Mouse (Mus musculus) lung, postnatal 0 days (tissue): ENCODE data around the gene Ifi211. TPM values are rescaled to one million over a fixed set of nuclear protein-coding genes. Genes with fewer than 3 reads are reported as not detected.
"Not testable (repeated sequence)": the region's sequence is repeated elsewhere in the genome, so short reads cannot be mapped to it uniquely, and the experiment has no call there.

Source experiments
- ATAC-seq: fragments of 200-750 bp; cut with Nextera tagmentation; 2 replicates; pipeline ENCODE4 v1.8.0; 2017; ENCODE audit warnings: moderate library complexity
- DNase-seq: peaks from one replicate; pipeline ENCODE4 v3.0.0-alpha.2; 2016; ENCODE audit warnings: low spot score
- H3K27ac ChIP-seq: fragments of 300-500 bp; sonication (generic); 2 replicates; pipeline ENCODE4 v1.5.1; 2014; ENCODE audit warnings: antibody characterized with exemption, mild to moderate bottlenecking, low read length, mixed read lengths
- H3K27me3 ChIP-seq: fragments of 300-500 bp; sonication (generic); replicated peaks from 2 replicates; pipeline ENCODE4 v1.6.1; 2014; ENCODE audit warnings: low read length, mixed read lengths; ENCODE audit not compliant: insufficient read depth
- H3K36me3 ChIP-seq: fragments of 300-500 bp; sonication (generic); 2 replicates; pipeline ENCODE4 v1.6.1; 2014; ENCODE audit warnings: low read length, mixed read lengths; ENCODE audit not compliant: insufficient read depth
- H3K4me1 ChIP-seq: fragments of 300-500 bp; sonication (generic); 2 replicates; pipeline ENCODE4 v1.6.1; 2014; ENCODE audit warnings: antibody characterized with exemption, low read depth, low read length, mixed read lengths; ENCODE audit not compliant: insufficient read depth
- H3K4me2 ChIP-seq: fragments of 300-500 bp; sonication (generic); replicated peaks from 2 replicates; pipeline ENCODE4 v1.6.1; 2014; ENCODE audit warnings: low read depth, mild to moderate bottlenecking, low read length, moderate library complexity, mixed read lengths
- H3K4me3 ChIP-seq: fragments of 300-500 bp; sonication (generic); 2 replicates; pipeline ENCODE4 v1.5.1; 2014; ENCODE audit warnings: low read depth, low read length
- H3K9ac ChIP-seq: fragments of 300-500 bp; sonication (generic); replicated peaks from 2 replicates; pipeline ENCODE4 v1.6.1; 2014; ENCODE audit warnings: low read depth, mild to moderate bottlenecking
- H3K9me3 ChIP-seq: fragments of 300-500 bp; sonication (generic); 2 replicates; pipeline ENCODE4 v1.6.1; 2016; ENCODE audit warnings: low read length, mixed read lengths
- WGBS: fragments of 180-500 bp; shearing (Covaris S2); extraction: QIAGEN DNeasy Blood & Tissue Kit; methylation state at CpG from one replicate; pipeline ENCODE4 v1.1.7; 2014; 5-methylcytosine and 5-hydroxymethylcytosine counted together
- polyA plus RNA-seq: library from polyadenylated mRNA; unstranded; fragments of >200 nt; fragmentation: Nextera tagmentation; extraction: Ambion mirVana; gene quantifications from 2 replicates; pipeline ENCODE4 v1.2.1, GENCODE M21; 2015

Gene Ifi211
- polyA plus RNA-seq, 1 experiment from 2014 or later, result 1.4 TPM

DNA sequence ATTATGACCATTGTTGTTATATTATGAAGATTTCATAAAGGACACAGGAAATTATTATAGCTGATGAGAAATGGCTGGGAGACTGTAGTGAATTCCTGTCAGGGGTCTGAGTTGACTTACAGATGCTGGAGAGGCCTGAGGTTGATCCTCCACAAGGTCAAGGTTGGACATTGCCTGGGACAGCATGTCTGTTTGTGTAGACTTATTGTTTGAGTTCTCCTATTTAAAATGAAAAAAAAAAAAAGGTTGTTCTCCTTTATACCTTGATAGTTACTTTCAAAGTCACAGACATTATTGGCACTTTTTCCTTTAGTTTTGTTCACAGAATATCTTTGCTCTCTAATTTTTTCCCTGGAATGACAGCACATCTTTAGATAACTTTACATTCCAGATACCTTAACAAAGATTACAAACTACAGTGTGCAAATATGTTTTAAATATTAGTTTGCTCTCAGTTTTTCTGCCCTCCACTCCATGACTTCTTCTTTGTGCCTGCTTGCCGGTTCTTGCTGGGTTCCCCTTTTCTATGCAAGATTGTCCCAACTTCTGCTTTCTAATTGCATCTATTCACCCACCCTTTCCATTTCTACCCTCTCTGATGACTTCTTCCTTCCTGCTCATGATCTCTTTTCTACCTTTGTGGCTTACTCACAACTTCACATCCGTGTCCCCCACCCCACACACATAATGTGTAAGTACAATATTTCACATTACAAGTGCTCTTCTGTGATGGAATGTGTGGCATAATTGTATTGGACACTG is 25.6 kb downstream of the Ifi211 start:
- H3K27me3 ChIP-seq, H3K27ac ChIP-seq, DNase-seq, ATAC-seq, H3K4me1 ChIP-seq, H3K9ac ChIP-seq, H3K4me2 ChIP-seq, H3K4me3 ChIP-seq, H3K36me3 ChIP-seq, H3K9me3 ChIP-seq: not testable (repeated sequence)
- WGBS, result no CpG with 5 or more reads among the region's 2 CpGs

DNA sequence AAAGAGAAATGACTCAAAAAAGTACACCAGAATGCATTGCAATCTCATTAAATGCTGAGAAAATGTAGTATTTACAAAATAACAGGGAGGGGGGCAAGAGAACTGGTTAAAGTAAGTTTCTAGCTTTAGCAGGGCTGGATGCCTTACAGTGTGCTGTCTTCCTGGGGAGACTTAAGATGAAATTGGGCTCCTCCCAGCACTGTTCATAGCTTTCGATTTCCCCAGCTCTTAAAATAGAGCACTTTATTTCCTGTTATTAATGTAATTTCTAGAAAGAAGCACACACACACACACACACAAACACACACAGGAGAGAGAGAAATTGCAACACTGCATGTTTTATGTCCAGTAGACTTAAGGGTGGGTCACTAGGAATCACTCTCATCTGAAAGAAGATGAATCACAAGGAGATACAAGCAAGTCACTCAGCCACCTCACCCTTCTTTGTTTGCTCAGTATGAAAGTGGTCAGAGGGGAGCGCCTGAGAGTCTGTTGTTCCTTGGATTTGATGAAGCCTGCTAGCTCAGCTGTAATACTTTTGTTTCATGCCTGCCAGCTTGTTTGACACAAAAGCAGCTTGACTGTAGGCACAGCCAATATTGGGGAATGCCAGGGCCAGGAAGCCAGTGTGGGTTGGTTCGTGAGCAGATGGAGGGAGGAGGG is 32.7 kb downstream of the Ifi211 start:
- not testable (repeated sequence) for H3K4me3 ChIP-seq, H3K4me1 ChIP-seq, H3K27ac ChIP-seq, H3K4me2 ChIP-seq, ATAC-seq, H3K9ac ChIP-seq, H3K27me3 ChIP-seq, H3K36me3 ChIP-seq, DNase-seq, H3K9me3 ChIP-seq
- WGBS, result 41% methylated on average over 3 of the region's 3 CpGs

DNA sequence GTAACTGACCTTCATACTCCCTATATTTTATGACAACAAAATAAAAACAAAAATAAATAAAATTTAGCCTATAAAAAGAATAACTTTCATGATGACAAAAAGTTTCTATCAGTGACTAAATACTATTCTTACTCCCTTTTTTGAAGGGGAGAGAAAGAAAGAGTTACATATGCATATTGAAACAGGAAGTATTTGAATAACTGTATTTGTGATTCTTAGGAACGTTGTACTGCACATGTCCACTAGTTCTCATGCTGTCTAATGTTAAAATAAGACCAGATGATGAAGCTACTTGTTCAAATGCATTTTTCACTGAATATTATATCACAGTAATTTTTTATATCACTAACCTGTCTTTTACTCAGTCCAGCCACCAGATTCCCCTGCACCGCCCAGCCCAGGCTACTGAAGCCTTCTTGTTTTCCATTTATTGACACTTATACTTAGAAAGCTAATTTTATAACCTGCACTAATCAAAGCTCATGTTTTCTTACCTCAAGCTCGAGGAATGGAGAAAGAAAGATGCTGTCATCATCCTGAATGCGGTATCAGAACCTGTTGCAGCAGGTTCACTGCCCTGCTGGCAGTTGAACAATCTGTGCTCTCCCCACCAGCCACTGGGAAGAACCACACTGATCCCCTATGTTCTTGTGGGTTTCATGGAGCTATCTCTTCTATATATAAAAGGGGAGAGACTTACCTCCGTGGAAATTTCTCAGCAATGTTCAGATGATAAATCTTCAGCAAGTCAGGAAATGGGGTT is 33.4 kb downstream of the Ifi211 start:
- not testable (repeated sequence) for H3K27ac ChIP-seq, H3K4me2 ChIP-seq, H3K9ac ChIP-seq, DNase-seq, H3K4me1 ChIP-seq, H3K36me3 ChIP-seq, H3K9me3 ChIP-seq, H3K27me3 ChIP-seq, H3K4me3 ChIP-seq, ATAC-seq
- WGBS, result 59% methylated on average over 5 of the region's 5 CpGs

DNA sequence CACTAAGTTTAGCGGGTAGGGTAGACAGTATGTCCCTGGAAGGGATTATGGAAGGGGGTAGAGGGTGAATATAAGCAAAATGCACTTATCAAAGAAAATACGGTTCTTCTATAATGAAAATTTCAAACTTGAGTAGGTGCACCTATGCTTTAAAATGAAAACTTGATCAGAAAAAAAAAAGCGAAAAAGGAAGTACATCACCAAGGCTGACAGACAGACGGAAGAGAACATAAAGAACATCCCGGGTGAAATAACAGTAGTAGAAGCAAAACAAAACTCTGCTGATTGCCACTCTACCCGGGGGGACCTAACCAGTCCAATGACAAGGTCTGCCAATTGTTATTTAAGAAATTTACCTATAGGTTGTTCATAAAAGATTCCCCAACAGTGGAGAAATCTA is 34.6 kb downstream of the Ifi211 start:
- not testable (repeated sequence) for H3K27me3 ChIP-seq, H3K27ac ChIP-seq, ATAC-seq, H3K4me1 ChIP-seq, H3K4me2 ChIP-seq, H3K36me3 ChIP-seq, H3K9ac ChIP-seq, H3K4me3 ChIP-seq, H3K9me3 ChIP-seq, DNase-seq
- 82% methylated on average over 6 of the region's 6 CpGs for WGBS

DNA sequence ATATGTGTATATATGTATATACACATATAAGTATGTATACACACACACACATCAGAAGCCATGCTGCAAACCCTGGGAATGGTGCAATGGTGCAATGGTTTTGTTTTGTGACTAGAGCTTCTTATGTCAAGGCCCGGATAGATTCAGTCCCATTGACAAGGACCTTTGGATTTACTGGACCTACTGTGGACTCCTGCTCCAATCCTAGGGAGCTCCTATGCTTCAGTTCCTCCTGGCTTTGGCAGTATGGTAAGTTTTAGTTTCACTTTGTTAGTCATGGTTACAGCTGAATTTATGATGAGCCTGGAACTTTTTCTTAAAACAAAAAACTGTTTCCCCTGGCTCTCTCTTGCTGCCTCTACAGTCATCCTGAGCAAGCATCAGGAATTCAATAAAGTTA is 35.7 kb downstream of the Ifi211 start:
- not testable (repeated sequence) for H3K27ac ChIP-seq, H3K4me1 ChIP-seq, H3K9ac ChIP-seq, ATAC-seq, H3K4me2 ChIP-seq, DNase-seq, H3K36me3 ChIP-seq, H3K27me3 ChIP-seq, H3K4me3 ChIP-seq, H3K9me3 ChIP-seq
- WGBS, result 83% methylated on average over 1 of the region's 1 CpGs

DNA sequence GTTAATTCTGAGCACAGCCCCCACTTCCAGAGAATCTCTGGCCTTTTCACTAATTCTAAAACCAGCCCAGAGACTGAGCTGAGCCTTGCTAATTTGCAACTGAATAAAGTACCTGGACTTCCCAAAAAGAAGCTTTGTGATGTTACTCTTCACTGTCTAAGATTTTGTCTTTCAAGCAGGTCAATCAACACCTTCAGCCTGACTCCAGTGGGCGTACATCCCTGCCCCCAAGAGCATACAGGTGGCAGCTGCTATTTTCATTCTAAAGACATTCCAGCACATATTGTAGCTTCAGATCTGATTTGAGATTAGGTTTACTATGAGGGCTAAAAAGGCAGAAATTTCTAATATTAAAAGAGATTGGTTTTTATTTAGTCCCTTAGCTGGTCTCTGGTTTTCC is 44.3 kb downstream of the Ifi211 start:
- not testable (repeated sequence) for H3K9ac ChIP-seq, H3K27ac ChIP-seq, H3K9me3 ChIP-seq, ATAC-seq, H3K4me3 ChIP-seq, DNase-seq, H3K27me3 ChIP-seq, H3K4me2 ChIP-seq, H3K4me1 ChIP-seq, H3K36me3 ChIP-seq
- WGBS, result 70% methylated on average over 1 of the region's 1 CpGs
